ENCODE assay signal across 18 mouse cellular contexts in genomic region chr11:99255316-99255715, GRCm38 (mm10). TPM values are rescaled to one million over a fixed set of nuclear protein-coding genes. Genes with fewer than 3 reads are reported as not detected.
"Had no signal": no experiment of that assay in that cellular context is flagged by ENCODE, and none has a peak within 500 bp of the region (broad histone marks: within the 10 kb centered on the region; RNA-seq: fewer than 3 reads in every experiment).

No protein-coding gene starts in this region.

- H3K4me1 ChIP-seq: kidney, embryonic 15.5 days; limb, embryonic 12.5 days; midbrain, embryonic 13.5 days; neural tube, embryonic 12.5 days had no signal

- H3K4me3 ChIP-seq: kidney, embryonic 15.5 days; left cerebral cortex, adult 2 months; limb, embryonic 12.5 days; midbrain, embryonic 13.5 days; neural tube, embryonic 12.5 days had no signal

- ATAC-seq: midbrain, embryonic 13.5 days had no signal

- H3K9ac ChIP-seq: kidney, embryonic 15.5 days; limb, embryonic 12.5 days; liver, embryonic 14.5 days; midbrain, embryonic 13.5 days; neural tube, embryonic 12.5 days had no signal

- DNase-seq: kidney, adult 11 months; kidney, postnatal 25 days; lung, adult 18-20 months had no signal

- H3K36me3 ChIP-seq: kidney, embryonic 15.5 days; limb, embryonic 12.5 days; midbrain, embryonic 13.5 days; neural tube, embryonic 12.5 days had no signal

- H3K27me3 ChIP-seq: kidney, embryonic 15.5 days; limb, embryonic 12.5 days; midbrain, embryonic 13.5 days; neural tube, embryonic 12.5 days had no signal

- H3K27ac ChIP-seq: kidney, embryonic 15.5 days; left cerebral cortex, adult 2 months; limb, embryonic 12.5 days; liver, embryonic 14.5 days; midbrain, embryonic 13.5 days; neural tube, embryonic 12.5 days had no signal

- H3K4me2 ChIP-seq: kidney, embryonic 15.5 days; limb, embryonic 12.5 days; midbrain, embryonic 13.5 days; neural tube, embryonic 12.5 days had no signal

- H3K9me3 ChIP-seq: kidney, embryonic 15.5 days; limb, embryonic 12.5 days; midbrain, embryonic 13.5 days; neural tube, embryonic 12.5 days had no signal

RNA-seq across cellular contexts. Expression of gene Krt222, which starts 11.4 kb away (rescaled TPM):
- total RNA-seq: megakaryocyte-erythroid progenitor cell, adult 5-6 weeks had no signal
- polyA plus RNA-seq: liver, adult 2 months had no signal

RNA-seq across cellular contexts. Expression of gene Krt24, which starts 29.7 kb away (rescaled TPM):
- total RNA-seq: layer of hippocampus, postnatal 25 days; left cerebral cortex, adult 2 months; left cerebral cortex, postnatal 25 days; liver, adult 2 months; megakaryocyte-erythroid progenitor cell, adult 5-6 weeks; midbrain, postnatal 0 days; neutrophil, adult 5-6 weeks had no signal
- polyA plus RNA-seq: intestine, embryonic 14.5 days; kidney, embryonic 15.5 days; liver, adult 2 months; liver, embryonic 14.5 days; lung, embryonic 16.5 days; midbrain, embryonic 13.5 days; urinary bladder, adult 2 months had no signal
